Mouse (Mus musculus): ENCODE data around the gene Gnptg. TPM values are rescaled to one million over a fixed set of nuclear protein-coding genes. Genes with fewer than 3 reads are reported as not detected.

The Gnptg gene
- total RNA-seq (2022) = 10 to 100 TPM; 70.8 to 79.1 (median 76.3) TPM

- peak; percentile 67 to 82 for DNase-seq (ENCODE audit: low spot score in 2 of 2)
Observed at GRCm38 (mm10) chr17:25239695-25240636, at the start of gene Gnptg, which contains the start of gene Tsr3. TSS of gene Gnptg (minus strand) at chr17:25240124. TSS of gene Tsr3 (plus strand) at chr17:25240170.

- peak in 1 of 2 experiments; percentile 47 for DNase-seq (ENCODE audit: low spot score in 2 of 2)
Observed at GRCm38 (mm10) chr17:25288842-25289241, 48.9 kb upstream of the Gnptg start.

GRCm38 (mm10) chr17:25285033-25285432, 45.1 kb upstream of the Gnptg start:
- peak; percentile 26 to 56 for DNase-seq (ENCODE audit: low spot score in 2 of 2)

GRCm38 (mm10) chr17:25282133-25282532, 42.2 kb upstream of the Gnptg start:
- DNase-seq (ENCODE audit: low spot score in 2 of 2) = no peak

- no peak for DNase-seq (ENCODE audit: low spot score in 2 of 2)
Observed at GRCm38 (mm10) chr17:25275833-25276232, 35.9 kb upstream of the Gnptg start.

- no peak for DNase-seq (ENCODE audit: low spot score in 2 of 2)
Observed at GRCm38 (mm10) chr17:25274571-25275346, 34.8 kb upstream of the Gnptg start, which contains the start of gene Ube2i. TSS of gene Ube2i (minus strand) at chr17:25274622.

- DNase-seq (ENCODE audit: low spot score in 2 of 2) = peak; percentile 92 to 98
Observed at GRCm38 (mm10) chr17:25273706-25274501, 34.0 kb upstream of the Gnptg start.

- DNase-seq (ENCODE audit: low spot score in 2 of 2) = peak; percentile 82 to 93
Observed at GRCm38 (mm10) chr17:25272951-25273705, 33.2 kb upstream of the Gnptg start.

GRCm38 (mm10) chr17:25272326-25272725, 32.4 kb upstream of the Gnptg start:
- DNase-seq (ENCODE audit: low spot score in 2 of 2) = no peak

- no peak for DNase-seq (ENCODE audit: low spot score in 2 of 2)
Observed at GRCm38 (mm10) chr17:25270795-25271335, 30.9 kb upstream of the Gnptg start.

- DNase-seq (ENCODE audit: low spot score in 2 of 2) = peak in 1 of 2 experiments; percentile 44
Observed at GRCm38 (mm10) chr17:25264453-25264852, 24.5 kb upstream of the Gnptg start.

GRCm38 (mm10) chr17:25257804-25258261, 17.9 kb upstream of the Gnptg start:
- DNase-seq (ENCODE audit: low spot score in 2 of 2) = no peak

GRCm38 (mm10) chr17:25256140-25256754, 16.3 kb upstream of the Gnptg start, which contains the start of gene Baiap3:
TSS of gene Baiap3 (minus strand) at chr17:25256364.
- no peak for DNase-seq (ENCODE audit: low spot score in 2 of 2)

GRCm38 (mm10) chr17:25255110-25255509, 15.2 kb upstream of the Gnptg start:
- no peak for DNase-seq (ENCODE audit: low spot score in 2 of 2)

GRCm38 (mm10) chr17:25253760-25254159, 13.8 kb upstream of the Gnptg start:
- peak in 1 of 2 experiments; percentile 48 for DNase-seq (ENCODE audit: low spot score in 2 of 2)

GRCm38 (mm10) chr17:25252643-25253042, 12.7 kb upstream of the Gnptg start:
- DNase-seq (ENCODE audit: low spot score in 2 of 2) = no peak

GRCm38 (mm10) chr17:25250181-25250835, 10.4 kb upstream of the Gnptg start:
- DNase-seq (ENCODE audit: low spot score in 2 of 2) = no peak

- no peak for DNase-seq (ENCODE audit: low spot score in 2 of 2)
Observed at GRCm38 (mm10) chr17:25248033-25248750, 8.3 kb upstream of the Gnptg start.
